Mouse (Mus musculus): ENCODE measurements around the gene Myl6b.

DNA sequence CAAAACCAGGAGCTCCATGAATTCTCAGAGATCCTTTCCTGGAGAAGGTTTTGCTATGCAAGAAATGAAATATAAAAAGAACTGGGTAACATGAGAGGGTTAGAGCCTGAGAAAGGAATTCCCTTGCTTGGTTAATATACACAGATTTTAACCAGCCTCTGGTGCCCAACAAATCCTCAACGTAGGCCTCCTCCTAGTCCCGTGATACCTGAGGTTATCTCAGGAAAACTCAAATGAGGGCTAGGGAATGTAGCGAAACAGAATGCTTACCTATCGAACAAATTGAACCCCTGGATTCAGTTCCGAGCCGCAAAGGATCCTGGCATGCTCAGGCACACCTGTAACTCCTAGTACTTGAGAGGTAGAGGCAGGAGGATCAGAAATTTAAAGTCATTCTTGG, 40.8 kb downstream of the Myl6b start:
- TF ChIP-seq EP300 (IDR thresholded peaks at IDR 0.05) (no peak), CTCF (IDR thresholded peaks at IDR 0.05) (no peak)
